Mouse (Mus musculus) heart, embryonic 16.5 days (tissue): Measurements from ENCODE around the gene Nmral1. TPM values are rescaled to one million over a fixed set of nuclear protein-coding genes. Genes with fewer than 3 reads are reported as not detected.

ENCODE experiments used
- ATAC-seq: fragments of 200-750 bp; cut with Nextera tagmentation; replicated peaks from 2 replicates; pipeline ENCODE4 v1.8.0; 2017; ENCODE audit warnings: moderate number of reproducible peaks; ENCODE audit not compliant: insufficient read depth, low FRiP score; ENCODE audit errors: extremely low read depth
- H3K27ac ChIP-seq: fragments of 300-500 bp; sonication (generic); 2 replicates; pipeline ENCODE4 v1.5.1; 2014; ENCODE audit warnings: mild to moderate bottlenecking, low read length, control low read depth, moderate library complexity
- H3K27me3 ChIP-seq: fragments of 300-500 bp; sonication (generic); 2 replicates; pipeline ENCODE4 v1.6.1; 2014; ENCODE audit warnings: low read length, mixed read lengths; ENCODE audit not compliant: control insufficient read depth, insufficient read depth
- H3K36me3 ChIP-seq: fragments of 300-500 bp; sonication (generic); 2 replicates; pipeline ENCODE4 v1.6.1; 2014; ENCODE audit not compliant: control insufficient read depth, insufficient read depth
- H3K4me1 ChIP-seq: fragments of 300-500 bp; sonication (generic); 2 replicates; pipeline ENCODE4 v1.6.1; 2014; ENCODE audit warnings: low read length, mixed read lengths; ENCODE audit not compliant: control insufficient read depth, insufficient read depth
- H3K4me2 ChIP-seq: fragments of 300-500 bp; sonication (generic); 2 replicates; pipeline ENCODE4 v1.6.1; 2014; ENCODE audit warnings: low read depth, mild to moderate bottlenecking, control low read depth, low read length
- H3K4me3 ChIP-seq: fragments of 300-500 bp; sonication (generic); 2 replicates; pipeline ENCODE4 v1.5.1; 2014; ENCODE audit warnings: mild to moderate bottlenecking, control low read depth, low read length
- H3K9ac ChIP-seq: fragments of 300-500 bp; sonication (generic); 2 replicates; pipeline ENCODE4 v1.6.1; 2014; ENCODE audit warnings: low read length, control low read depth
- H3K9me3 ChIP-seq: fragments of 300-500 bp; sonication (generic); replicated peaks from 2 replicates; pipeline ENCODE4 v1.6.1; 2016; ENCODE audit warnings: low read length; ENCODE audit not compliant: control insufficient read depth
- WGBS: fragments of 180-500 bp; shearing (Covaris S2); extraction: QIAGEN DNeasy Blood & Tissue Kit; methylation state at CpG from one replicate; pipeline ENCODE4 v1.1.7; 2014; 5-methylcytosine and 5-hydroxymethylcytosine counted together
- polyA plus RNA-seq: library from polyadenylated mRNA; unstranded; fragments of >200 nt; fragmentation: Nextera tagmentation; extraction: Ambion mirVana; gene quantifications from 2 replicates; pipeline ENCODE4 v1.2.1, GENCODE M21; 2015

The Nmral1 gene
- polyA plus RNA-seq, 1 experiment from 2014 or later = 29.9 TPM

DNA sequence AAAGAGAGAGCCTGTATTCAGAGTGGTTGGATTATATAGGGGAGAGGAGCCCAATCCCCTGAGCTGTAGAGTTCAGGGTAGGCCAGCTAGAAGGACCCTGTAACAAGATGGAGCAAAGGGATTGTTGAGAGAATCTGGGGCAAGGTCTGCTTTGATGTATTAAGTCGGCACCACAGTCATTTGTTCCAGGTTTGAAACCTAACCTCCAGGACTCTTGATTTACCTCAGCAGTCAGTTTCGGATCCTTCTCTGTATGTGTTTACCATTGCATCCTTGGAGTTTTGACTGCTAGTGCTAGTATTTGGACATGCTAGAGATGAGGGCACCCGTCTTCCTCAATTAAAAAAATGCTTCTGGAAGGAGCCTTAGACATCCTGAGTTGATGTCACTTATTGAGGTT, 33.0 kb upstream of the Nmral1 start:
- no peak for ATAC-seq
- H3K9me3 ChIP-seq = no peaks in the 10 kb centered on the region
- peaks cover 5% of the 10 kb centered on the region for H3K36me3 ChIP-seq
- no peaks in the 10 kb centered on the region for H3K27me3 ChIP-seq
- H3K9ac ChIP-seq = no peak overlapping the region
- H3K27ac ChIP-seq = no peak overlapping the region
- H3K4me3 ChIP-seq = no peak overlapping the region
- H3K4me1 ChIP-seq = peaks cover 20% of the 10 kb centered on the region
- H3K4me2 ChIP-seq = no peak overlapping the region
- 90% methylated on average over 3 of the region's 3 CpGs for WGBS

DNA sequence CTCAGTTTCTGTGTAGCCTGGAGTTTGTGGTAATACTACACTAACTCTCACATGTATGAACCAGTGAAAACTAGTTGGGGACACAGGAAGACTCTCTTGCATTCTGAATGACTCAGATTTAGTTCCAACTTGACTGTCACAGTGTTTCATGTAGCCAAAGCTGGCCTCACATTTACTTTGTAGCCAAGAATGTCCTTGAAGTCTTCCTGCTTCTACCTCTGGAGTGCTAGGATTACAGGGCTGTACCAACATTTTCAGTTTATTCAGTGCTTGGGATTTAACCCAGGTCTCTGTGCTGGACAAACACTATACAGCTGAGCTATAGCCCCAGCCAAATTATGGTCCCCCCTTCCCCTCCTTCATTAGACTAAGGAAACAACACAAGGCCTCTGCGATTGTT, 23.0 kb upstream of the Nmral1 start:
- H3K9ac ChIP-seq = no peak overlapping the region
- no peak overlapping the region for H3K4me3 ChIP-seq
- no peak for ATAC-seq
- WGBS = 93% methylated on average over 1 of the region's 1 CpGs
- no peak overlapping the region for H3K27ac ChIP-seq
- H3K27me3 ChIP-seq = no peaks in the 10 kb centered on the region
- no peaks in the 10 kb centered on the region for H3K4me1 ChIP-seq
- H3K9me3 ChIP-seq = no peaks in the 10 kb centered on the region
- H3K4me2 ChIP-seq = no peak overlapping the region
- H3K36me3 ChIP-seq = peaks cover 7% of the 10 kb centered on the region; the same call in 1 of the 2 replicates

DNA sequence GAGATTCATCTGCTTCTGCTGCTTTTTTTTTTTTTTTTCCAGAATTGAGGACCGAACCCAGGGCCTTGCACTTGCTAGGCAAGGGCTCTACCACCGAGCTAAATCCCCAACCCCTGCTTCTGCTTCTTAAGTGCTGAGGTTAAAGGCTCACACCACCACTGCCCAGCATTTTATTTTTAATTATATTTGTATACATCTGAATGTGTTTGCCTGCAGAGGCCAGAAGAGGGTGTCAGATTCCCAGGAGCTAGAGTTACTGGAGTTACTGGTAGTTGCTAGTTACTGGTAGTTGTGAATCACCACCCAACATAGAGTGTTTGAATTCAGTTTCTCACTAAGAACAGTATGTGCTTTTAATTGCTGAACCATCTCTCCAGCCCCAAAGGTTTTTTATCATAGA, 20.8 kb upstream of the Nmral1 start:
- Histone ChIP-seq H3K9me3 (no peaks in the 10 kb centered on the region), H3K27ac (no peak overlapping the region), H3K36me3 (peaks cover 7% of the 10 kb centered on the region; the same call in 1 of the 2 replicates), H3K27me3 (no peaks in the 10 kb centered on the region), H3K4me2 (no peak overlapping the region), H3K4me1 (no peaks in the 10 kb centered on the region), H3K4me3 (no peak overlapping the region), H3K9ac (no peak overlapping the region)
- WGBS = 79% methylated on average over 2 of the region's 2 CpGs
- ATAC-seq = no peak

DNA sequence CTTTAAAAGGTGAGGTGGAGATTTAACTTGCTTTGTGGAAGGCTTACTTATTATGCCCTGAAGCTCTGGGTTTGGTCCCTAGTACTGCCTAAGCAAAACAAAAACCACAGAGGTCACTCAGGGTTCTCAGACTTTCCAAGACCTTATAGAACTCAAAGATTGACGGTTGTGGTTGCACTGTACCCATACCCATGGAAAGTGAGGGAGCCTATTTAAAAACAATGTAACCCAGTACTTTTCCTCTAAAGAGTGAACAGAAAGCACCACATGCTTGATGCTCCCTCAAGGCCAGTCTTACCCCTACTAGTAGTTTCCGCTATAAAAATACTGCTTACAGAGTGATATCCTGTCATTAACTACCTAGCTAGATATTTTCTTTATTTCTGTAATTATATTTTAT, 17.1 kb upstream of the Nmral1 start:
- H3K4me1 ChIP-seq = no peaks in the 10 kb centered on the region
- no peak overlapping the region for H3K4me2 ChIP-seq
- no peak overlapping the region for H3K9ac ChIP-seq
- H3K4me3 ChIP-seq = no peak overlapping the region
- H3K36me3 ChIP-seq = no peaks in the 10 kb centered on the region
- H3K27me3 ChIP-seq = no peaks in the 10 kb centered on the region
- H3K27ac ChIP-seq = no peak overlapping the region
- no peaks in the 10 kb centered on the region for H3K9me3 ChIP-seq
- WGBS = 82% methylated on average over 2 of the region's 2 CpGs
- ATAC-seq = no peak

DNA sequence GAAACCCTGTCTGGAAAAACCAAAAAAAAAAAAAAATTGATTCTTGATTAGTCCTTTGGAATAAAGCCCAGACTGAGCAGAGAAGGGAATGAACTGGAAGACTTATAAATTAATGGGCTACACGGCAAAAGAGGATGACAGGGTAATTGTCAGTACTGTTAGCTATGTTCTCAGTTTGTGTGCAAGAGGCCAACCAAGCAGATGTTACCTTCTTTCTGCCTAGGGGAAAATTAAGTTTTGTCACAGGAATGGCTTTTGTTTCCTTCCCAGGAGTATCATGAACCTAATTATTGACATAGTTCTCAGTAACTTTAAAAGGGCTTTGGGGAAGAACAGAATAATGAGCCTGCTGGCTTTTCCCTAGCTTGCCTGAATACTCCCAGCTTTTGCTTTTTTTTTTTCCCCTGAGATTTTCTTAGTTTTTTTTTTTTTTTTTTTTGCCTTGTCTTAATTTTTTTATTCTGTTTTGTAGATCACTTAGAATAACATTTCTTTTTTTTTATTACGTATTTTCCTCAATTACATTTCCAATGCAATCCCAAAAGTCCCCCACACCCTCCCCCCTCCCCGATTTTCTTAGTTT, 11.7 kb upstream of the Nmral1 start:
- no peak overlapping the region for H3K9ac ChIP-seq
- H3K36me3 ChIP-seq = no peaks in the 10 kb centered on the region
- H3K27ac ChIP-seq = no peak overlapping the region
- no peaks in the 10 kb centered on the region for H3K9me3 ChIP-seq
- no peak for ATAC-seq
- H3K4me1 ChIP-seq = peaks cover 17% of the 10 kb centered on the region
- no peaks in the 10 kb centered on the region for H3K27me3 ChIP-seq
- no peak overlapping the region for H3K4me3 ChIP-seq
- 63% methylated on average over 3 of the region's 3 CpGs for WGBS
- H3K4me2 ChIP-seq = no peak overlapping the region

DNA sequence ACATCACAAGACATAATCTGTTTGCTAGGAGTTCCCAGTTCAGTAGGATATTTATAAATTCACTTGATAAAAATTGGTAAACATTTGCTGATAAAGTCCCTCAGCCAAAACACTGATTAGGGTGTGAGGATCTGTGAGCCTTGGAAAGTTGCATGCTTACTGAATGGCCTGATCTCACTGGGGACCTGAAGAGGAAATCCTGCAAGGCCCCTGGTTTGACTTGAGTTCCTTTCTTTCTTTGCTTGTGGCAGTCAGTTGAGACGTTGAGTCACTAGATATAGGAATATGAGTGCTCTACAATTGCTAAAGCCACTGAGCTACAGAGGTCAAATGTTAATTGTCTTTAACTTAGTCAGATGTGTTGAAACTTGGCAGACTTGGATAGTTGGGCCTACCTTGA, 8.8 kb upstream of the Nmral1 start:
- Histone ChIP-seq H3K27ac (peak overlapping the region; percentile 66; the same call in 1 of the 2 replicates), H3K27me3 (no peaks in the 10 kb centered on the region), H3K9me3 (no peaks in the 10 kb centered on the region), H3K36me3 (no peaks in the 10 kb centered on the region), H3K4me1 (peaks cover 17% of the 10 kb centered on the region), H3K9ac (no peak overlapping the region), H3K4me3 (no peak overlapping the region), H3K4me2 (no peak overlapping the region)
- 16% methylated on average over 1 of the region's 1 CpGs for WGBS
- ATAC-seq = no peak

DNA sequence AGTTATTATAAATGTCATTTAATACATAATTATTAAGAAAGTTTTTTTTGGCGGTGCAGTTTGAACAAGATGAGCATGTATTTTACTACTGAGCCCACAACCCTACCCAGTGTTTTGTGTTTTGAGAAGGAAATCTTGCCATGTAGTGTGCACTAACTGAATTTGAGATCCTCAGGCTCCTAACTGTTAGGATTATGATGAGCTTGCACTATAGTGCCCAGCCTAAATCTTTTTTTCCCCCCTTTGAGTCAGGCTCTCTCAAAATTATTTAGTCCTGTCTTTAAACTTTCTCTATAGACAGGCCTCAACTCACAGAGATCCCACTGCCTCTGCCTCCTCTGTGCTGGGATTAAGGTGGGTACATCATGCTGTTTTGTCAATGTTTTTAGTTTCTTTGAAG, 8.4 kb upstream of the Nmral1 start:
- Histone ChIP-seq H3K4me1 (peaks cover 17% of the 10 kb centered on the region), H3K27me3 (no peaks in the 10 kb centered on the region), H3K4me2 (peak overlapping the region; percentile 86), H3K9ac (peak overlapping the region; percentile 77), H3K36me3 (no peaks in the 10 kb centered on the region), H3K4me3 (peak overlapping the region; percentile 30), H3K9me3 (no peaks in the 10 kb centered on the region), H3K27ac (peak overlapping the region; percentile 66)
- 93% methylated on average over 1 of the region's 1 CpGs for WGBS
- no peak for ATAC-seq

DNA sequence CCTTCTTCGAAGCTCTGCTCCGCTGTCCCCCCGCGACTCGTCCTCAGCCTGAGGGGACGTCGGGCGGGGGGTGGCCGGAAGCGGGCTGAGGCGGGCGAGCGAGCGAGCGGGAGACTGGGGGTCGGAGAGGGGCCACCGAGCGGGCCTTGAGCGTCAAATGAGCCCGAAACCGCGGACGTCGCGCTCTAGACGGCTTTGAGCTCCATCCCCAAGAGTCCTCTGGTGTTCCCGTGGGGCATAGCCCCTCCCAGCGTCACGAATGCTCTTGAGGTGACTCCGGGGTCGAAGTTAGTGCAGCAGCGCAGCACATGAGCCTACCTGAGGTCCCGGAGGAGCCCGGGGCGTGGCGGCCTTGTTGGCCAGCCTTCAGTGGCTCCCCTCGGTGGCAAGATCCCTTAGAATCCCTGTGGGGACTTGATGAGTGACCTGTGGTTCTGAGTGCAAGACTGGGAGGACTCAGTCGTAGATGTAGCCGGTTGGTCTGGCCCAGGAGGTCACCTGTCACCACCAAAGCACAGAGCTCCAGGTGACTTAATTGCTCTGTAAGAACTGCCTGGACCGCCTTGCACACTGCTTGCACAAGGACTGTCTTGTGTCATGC, 7.5 kb upstream of the Nmral1 start:
- no peaks in the 10 kb centered on the region for H3K36me3 ChIP-seq
- H3K4me1 ChIP-seq = peaks cover 17% of the 10 kb centered on the region
- no peaks in the 10 kb centered on the region for H3K27me3 ChIP-seq
- H3K9me3 ChIP-seq = no peaks in the 10 kb centered on the region
- H3K4me3 ChIP-seq = peak overlapping the region; percentile 63
- peak; percentile 79 for ATAC-seq
- H3K9ac ChIP-seq = peak overlapping the region; percentile 77
- peak overlapping the region; percentile 86 for H3K4me2 ChIP-seq
- H3K27ac ChIP-seq = peak overlapping the region; percentile 94
- WGBS = under 1% methylated on average over 40 of the region's 40 CpGs

DNA sequence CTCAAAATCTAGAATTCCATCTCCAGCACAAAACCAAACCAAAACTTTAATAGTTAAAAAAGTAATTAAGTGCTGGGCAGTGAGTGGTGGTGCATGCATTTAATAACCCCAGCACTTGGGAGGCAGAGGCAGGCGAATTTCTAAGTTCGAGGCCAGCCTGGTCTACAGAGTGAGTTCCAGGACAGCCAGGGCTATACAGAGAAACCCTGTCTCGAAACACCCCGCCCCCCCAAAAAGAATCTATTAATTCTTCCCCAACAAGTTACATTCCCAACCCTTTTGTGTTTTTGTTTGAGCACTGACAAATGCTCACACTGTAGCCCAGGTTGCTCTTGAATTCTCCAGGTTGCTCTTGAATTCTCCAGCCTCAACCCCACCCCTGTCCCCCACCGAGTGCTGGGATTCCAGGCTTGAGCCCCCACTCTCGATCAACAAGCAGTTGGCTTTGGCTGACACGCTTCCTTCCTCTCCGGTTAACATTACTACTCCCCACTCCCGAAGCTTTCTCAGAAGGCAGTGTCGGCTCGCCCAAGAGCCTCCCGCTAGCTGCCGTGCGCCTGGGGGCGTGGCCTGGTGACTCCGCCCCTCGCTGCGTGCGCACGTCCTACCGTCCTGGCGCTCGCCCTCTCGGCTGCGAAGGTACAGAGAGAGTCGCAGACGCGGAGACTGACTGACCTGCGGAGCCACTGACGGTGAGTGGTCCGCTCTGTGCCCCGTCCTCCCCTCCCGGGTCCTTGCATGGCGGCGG, 6.8 kb upstream of the Nmral1 start, which contains the start of gene Hmox2:
Hmox2 (plus strand) TSS at position 582 of the 748 bp plus-strand sequence.
- ATAC-seq = peak; percentile 94
- no peaks in the 10 kb centered on the region for H3K27me3 ChIP-seq
- H3K4me3 ChIP-seq = peak within 1 kb of the TSS; percentile 63
- H3K9ac ChIP-seq = peak within 1 kb of the TSS; percentile 77
- H3K4me1 ChIP-seq = peaks cover 17% of the 10 kb centered on the region
- H3K27ac ChIP-seq = peak within 1 kb of the TSS; percentile 94
- peak within 1 kb of the TSS; percentile 86 for H3K4me2 ChIP-seq
- H3K9me3 ChIP-seq = no peaks in the 10 kb centered on the region
- WGBS = 6% methylated on average over 35 of the region's 35 CpGs
- H3K36me3 ChIP-seq = no peaks in the 10 kb centered on the region
